Mouse (Mus musculus) cerebellum, adult 2 months (tissue): ENCODE measurements around the gene Tmem164.

ENCODE experiments used
- CTCF ChIP-seq: fragments of 200-500 bp; IDR thresholded peaks from 2 replicates; pipeline ENCODE4 v1.5.1; 2011; ENCODE audit warnings: low read depth, mild to moderate bottlenecking, control low read depth, low read length, moderate library complexity, borderline replicate concordance; ENCODE audit not compliant: insufficient read depth
- POLR2A ChIP-seq: fragments of 200-500 bp; IDR thresholded peaks from 2 replicates; pipeline ENCODE4 v1.6.1; 2011; ENCODE audit warnings: low read length, control low read depth, borderline replicate concordance; ENCODE audit not compliant: insufficient read depth

- no peak for TF ChIP-seq CTCF
- TF ChIP-seq POLR2A = no peak
These were observed 202.4 kb downstream of the Tmem164 start for GRCm38 (mm10) chrX:142883593-142883992.
